Mouse (Mus musculus): Measurements from ENCODE around the gene Olfr1412. TPM values are rescaled to one million over a fixed set of nuclear protein-coding genes. Genes with fewer than 3 reads are reported as not detected.

The Olfr1412 gene
- polyA plus RNA-seq, 1 experiment from 2014 or later = not detected

DNA sequence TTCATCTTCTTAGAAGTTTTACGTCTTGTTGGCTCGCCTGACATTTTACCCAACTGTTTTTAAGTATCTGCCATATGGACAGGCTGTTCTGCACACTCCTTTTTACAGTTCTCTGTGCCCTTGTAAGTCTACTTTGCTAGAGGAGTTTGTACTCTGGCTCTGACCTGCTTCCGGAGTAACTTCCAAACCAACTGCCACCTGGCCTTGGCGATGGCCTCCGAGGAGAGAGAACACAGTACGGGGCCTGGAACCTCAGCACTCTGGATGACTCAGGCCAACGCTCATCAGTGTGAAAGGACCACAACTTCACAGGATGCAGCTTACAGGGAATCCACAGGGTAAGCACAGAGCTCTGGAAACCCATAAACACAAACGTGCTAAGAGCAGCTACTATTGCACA lies 48.1 kb downstream of the Olfr1412 start:
- H3K4me3 ChIP-seq (ENCODE audit: low read depth, low read length) = no peak overlapping the region
- no peaks in the 10 kb centered on the region for H3K9me3 ChIP-seq (replicated peaks; ENCODE audit: control insufficient read depth, low read length)
- H3K9ac ChIP-seq (ENCODE audit: low read depth, low read length) = no peak overlapping the region
- no peaks in the 10 kb centered on the region for H3K27me3 ChIP-seq (ENCODE audit: control insufficient read depth, insufficient read depth, low read depth, low read length)
- no peaks in the 10 kb centered on the region; the same call in 1 of the 2 replicates for H3K36me3 ChIP-seq (ENCODE audit: control insufficient read depth, insufficient read depth)
- ATAC-seq (ENCODE audit: low read depth) = no peak
- no peak overlapping the region for H3K27ac ChIP-seq (ENCODE audit: low read length)
- no peaks in the 10 kb centered on the region for H3K4me1 ChIP-seq (ENCODE audit: control insufficient read depth, low read depth, low read length)
- H3K4me2 ChIP-seq (ENCODE audit: low read depth, low read length) = no peak overlapping the region
- WGBS (ENCODE audit: insufficient replicate concordance) = 61% methylated on average over 8 of the region's 8 CpGs

- Histone ChIP-seq H3K9me3 (replicated peaks; ENCODE audit: control insufficient read depth, low read length) (no peaks in the 10 kb centered on the region), H3K4me1 (ENCODE audit: control insufficient read depth, low read depth, low read length) (no peaks in the 10 kb centered on the region), H3K9ac (ENCODE audit: low read depth, low read length) (no peak overlapping the region), H3K36me3 (ENCODE audit: control insufficient read depth, insufficient read depth) (no peaks in the 10 kb centered on the region; the same call in 1 of the 2 replicates), H3K4me2 (ENCODE audit: low read depth, low read length) (no peak overlapping the region), H3K4me3 (ENCODE audit: low read depth, low read length) (no peak overlapping the region), H3K27me3 (ENCODE audit: control insufficient read depth, insufficient read depth, low read depth, low read length) (no peaks in the 10 kb centered on the region), H3K27ac (ENCODE audit: low read length) (no peak overlapping the region)
- ATAC-seq (ENCODE audit: low read depth) = no peak
- 59% methylated on average over 1 of the region's 1 CpGs for WGBS (ENCODE audit: insufficient replicate concordance)
These were observed 49.0 kb downstream of the Olfr1412 start for GRCm38 (mm10) chr1:92634569-92634968.

GRCm38 (mm10) chr1:92634976-92635599 lies 49.5 kb downstream of the Olfr1412 start:
- no peaks in the 10 kb centered on the region for H3K9me3 ChIP-seq (replicated peaks; ENCODE audit: control insufficient read depth, low read length)
- ATAC-seq (ENCODE audit: low read depth) = no peak
- H3K27ac ChIP-seq (ENCODE audit: low read length) = no peak overlapping the region
- H3K27me3 ChIP-seq (ENCODE audit: control insufficient read depth, insufficient read depth, low read depth, low read length) = no peaks in the 10 kb centered on the region
- H3K9ac ChIP-seq (ENCODE audit: low read depth, low read length) = no peak overlapping the region
- H3K4me3 ChIP-seq (ENCODE audit: low read depth, low read length) = no peak overlapping the region
- H3K4me1 ChIP-seq (ENCODE audit: control insufficient read depth, low read depth, low read length) = no peaks in the 10 kb centered on the region
- WGBS (ENCODE audit: insufficient replicate concordance) = 73% methylated on average over 4 of the region's 4 CpGs
- H3K4me2 ChIP-seq (ENCODE audit: low read depth, low read length) = no peak overlapping the region
- H3K36me3 ChIP-seq (ENCODE audit: control insufficient read depth, insufficient read depth) = no peaks in the 10 kb centered on the region; the same call in 1 of the 2 replicates

DNA sequence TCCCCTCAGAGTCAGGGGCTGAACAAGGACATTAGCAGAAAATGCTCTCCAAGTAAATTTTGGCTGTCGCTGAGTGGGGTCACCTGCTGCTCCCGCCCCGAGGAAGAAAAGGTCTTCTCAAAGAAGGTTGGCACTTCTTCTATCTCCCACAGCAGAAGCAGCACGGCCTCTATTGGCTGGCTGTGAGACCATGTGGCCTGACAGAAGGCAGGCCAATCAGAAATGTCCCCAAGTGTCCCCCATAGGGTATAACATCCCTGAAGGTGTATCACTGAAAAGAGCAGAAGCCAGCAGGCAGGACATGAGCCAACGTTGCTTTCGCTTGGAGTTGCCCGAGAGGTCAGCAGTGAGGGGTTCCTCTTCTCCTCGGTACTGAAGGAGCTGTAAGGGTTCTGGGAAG lies 50.4 kb downstream of the Olfr1412 start:
- WGBS (ENCODE audit: insufficient replicate concordance) = 75% methylated on average over 8 of the region's 8 CpGs
- Histone ChIP-seq H3K36me3 (ENCODE audit: control insufficient read depth, insufficient read depth) (no peaks in the 10 kb centered on the region; the same call in 1 of the 2 replicates), H3K9me3 (replicated peaks; ENCODE audit: control insufficient read depth, low read length) (no peaks in the 10 kb centered on the region), H3K4me3 (ENCODE audit: low read depth, low read length) (no peak overlapping the region), H3K27me3 (ENCODE audit: control insufficient read depth, insufficient read depth, low read depth, low read length) (no peaks in the 10 kb centered on the region), H3K9ac (ENCODE audit: low read depth, low read length) (no peak overlapping the region), H3K4me2 (ENCODE audit: low read depth, low read length) (no peak overlapping the region), H3K27ac (ENCODE audit: low read length) (no peak overlapping the region), H3K4me1 (ENCODE audit: control insufficient read depth, low read depth, low read length) (peaks cover 7% of the 10 kb centered on the region)
- no peak for ATAC-seq (ENCODE audit: low read depth)

DNA sequence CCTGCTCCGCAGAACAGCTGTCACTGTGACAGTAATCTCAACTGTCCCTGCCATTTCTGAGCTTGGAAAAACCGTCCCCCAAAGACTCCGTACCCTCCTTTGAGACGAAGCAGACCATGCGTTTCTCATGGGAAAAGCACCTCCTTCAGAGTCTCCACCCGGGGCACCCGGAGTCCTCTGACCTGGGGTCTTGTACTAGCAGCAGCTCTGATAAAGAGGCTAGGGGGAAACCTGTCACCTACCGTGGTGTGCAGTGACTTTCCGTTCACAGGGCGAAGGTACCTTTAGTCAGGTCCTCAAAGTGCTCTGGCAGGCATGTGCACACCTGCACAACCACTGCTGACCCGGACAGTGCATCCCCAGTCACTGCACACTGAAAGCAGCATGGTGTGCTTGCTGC lies 51.1 kb downstream of the Olfr1412 start:
- no peak overlapping the region for H3K9ac ChIP-seq (ENCODE audit: low read depth, low read length)
- H3K9me3 ChIP-seq (replicated peaks; ENCODE audit: control insufficient read depth, low read length) = no peaks in the 10 kb centered on the region
- 81% methylated on average over 11 of the region's 11 CpGs for WGBS (ENCODE audit: insufficient replicate concordance)
- H3K4me2 ChIP-seq (ENCODE audit: low read depth, low read length) = no peak overlapping the region
- ATAC-seq (ENCODE audit: low read depth) = no peak
- no peak overlapping the region for H3K4me3 ChIP-seq (ENCODE audit: low read depth, low read length)
- no peaks in the 10 kb centered on the region for H3K27me3 ChIP-seq (ENCODE audit: control insufficient read depth, insufficient read depth, low read depth, low read length)
- H3K27ac ChIP-seq (ENCODE audit: low read length) = no peak overlapping the region
- peaks cover 7% of the 10 kb centered on the region for H3K4me1 ChIP-seq (ENCODE audit: control insufficient read depth, low read depth, low read length)
- no peaks in the 10 kb centered on the region; the same call in 1 of the 2 replicates for H3K36me3 ChIP-seq (ENCODE audit: control insufficient read depth, insufficient read depth)

DNA sequence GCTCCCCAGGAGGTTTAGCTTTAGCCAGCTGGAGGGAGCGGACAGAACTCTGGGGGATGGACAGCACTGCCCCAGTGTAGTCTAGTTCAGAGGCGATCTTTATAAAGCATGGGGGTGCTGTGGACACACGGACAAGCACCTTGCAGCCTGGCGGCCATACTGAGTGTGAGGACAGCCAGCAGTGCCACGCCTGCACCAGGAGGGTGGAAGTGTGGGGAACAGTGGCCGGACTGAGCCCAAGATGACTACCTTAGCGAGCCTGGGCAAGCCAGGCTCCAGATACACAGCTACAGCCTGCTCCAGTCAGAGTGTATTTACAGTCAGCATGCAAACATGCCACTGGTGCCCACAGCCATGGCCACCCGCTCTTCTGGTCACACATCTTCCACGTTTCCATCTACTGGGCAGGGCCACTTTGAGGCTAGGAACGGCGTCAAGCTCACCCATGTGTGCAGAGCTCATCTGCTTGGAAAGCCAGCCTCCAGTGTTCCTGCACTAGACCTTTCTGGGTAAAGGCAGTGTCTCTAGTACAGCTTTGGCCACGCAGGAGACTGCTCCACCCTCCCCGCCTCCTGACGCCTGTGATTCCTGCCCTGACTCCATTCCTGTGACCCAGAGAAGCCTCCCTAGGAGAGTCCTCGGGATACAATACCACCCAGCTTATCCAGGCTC lies 52.1 kb downstream of the Olfr1412 start:
- Histone ChIP-seq H3K4me1 (ENCODE audit: control insufficient read depth, low read depth, low read length) (peaks cover 13% of the 10 kb centered on the region), H3K9ac (ENCODE audit: low read depth, low read length) (no peak overlapping the region), H3K9me3 (replicated peaks; ENCODE audit: control insufficient read depth, low read length) (no peaks in the 10 kb centered on the region), H3K4me2 (ENCODE audit: low read depth, low read length) (no peak overlapping the region), H3K36me3 (ENCODE audit: control insufficient read depth, insufficient read depth) (no peaks in the 10 kb centered on the region; the same call in 1 of the 2 replicates), H3K4me3 (ENCODE audit: low read depth, low read length) (no peak overlapping the region), H3K27me3 (ENCODE audit: control insufficient read depth, insufficient read depth, low read depth, low read length) (no peaks in the 10 kb centered on the region), H3K27ac (ENCODE audit: low read length) (no peak overlapping the region)
- no peak for ATAC-seq (ENCODE audit: low read depth)
- 75% methylated on average over 15 of the region's 15 CpGs for WGBS (ENCODE audit: insufficient replicate concordance)

GRCm38 (mm10) chr1:92638181-92638580 lies 52.6 kb downstream of the Olfr1412 start:
- no peaks in the 10 kb centered on the region for H3K9me3 ChIP-seq (replicated peaks; ENCODE audit: control insufficient read depth, low read length)

GRCm38 (mm10) chr1:92638736-92639135 lies 53.2 kb downstream of the Olfr1412 start:
- no peak overlapping the region for H3K27ac ChIP-seq (ENCODE audit: low read length)
- H3K9ac ChIP-seq (ENCODE audit: low read depth, low read length) = no peak overlapping the region
- H3K27me3 ChIP-seq (ENCODE audit: control insufficient read depth, insufficient read depth, low read depth, low read length) = no peaks in the 10 kb centered on the region
- H3K9me3 ChIP-seq (replicated peaks; ENCODE audit: control insufficient read depth, low read length) = no peaks in the 10 kb centered on the region
- H3K4me1 ChIP-seq (ENCODE audit: control insufficient read depth, low read depth, low read length) = peaks cover 13% of the 10 kb centered on the region
- 79% methylated on average over 4 of the region's 4 CpGs for WGBS (ENCODE audit: insufficient replicate concordance)
- H3K36me3 ChIP-seq (ENCODE audit: control insufficient read depth, insufficient read depth) = no peaks in the 10 kb centered on the region; the same call in 1 of the 2 replicates
- no peak overlapping the region for H3K4me3 ChIP-seq (ENCODE audit: low read depth, low read length)
- ATAC-seq (ENCODE audit: low read depth) = no peak
- H3K4me2 ChIP-seq (ENCODE audit: low read depth, low read length) = no peak overlapping the region

More at GRCm38 (mm10) chr1:92638181-92638580, 52.6 kb downstream of the Olfr1412 start:
- 82% methylated on average over 3 of the region's 3 CpGs for WGBS (ENCODE audit: insufficient replicate concordance)
- Histone ChIP-seq H3K4me1 (ENCODE audit: control insufficient read depth, low read depth, low read length) (peaks cover 13% of the 10 kb centered on the region), H3K9ac (ENCODE audit: low read depth, low read length) (no peak overlapping the region), H3K4me3 (ENCODE audit: low read depth, low read length) (no peak overlapping the region), H3K27me3 (ENCODE audit: control insufficient read depth, insufficient read depth, low read depth, low read length) (no peaks in the 10 kb centered on the region), H3K27ac (ENCODE audit: low read length) (no peak overlapping the region), H3K4me2 (ENCODE audit: low read depth, low read length) (no peak overlapping the region), H3K36me3 (ENCODE audit: control insufficient read depth, insufficient read depth) (no peaks in the 10 kb centered on the region; the same call in 1 of the 2 replicates)
- no peak for ATAC-seq (ENCODE audit: low read depth)

GRCm38 (mm10) chr1:92640393-92640792 lies 54.8 kb downstream of the Olfr1412 start:
- WGBS (ENCODE audit: insufficient replicate concordance) = 34% methylated on average over 6 of the region's 6 CpGs
- no peaks in the 10 kb centered on the region; the same call in 1 of the 2 replicates for H3K36me3 ChIP-seq (ENCODE audit: control insufficient read depth, insufficient read depth)
- peaks cover 13% of the 10 kb centered on the region for H3K4me1 ChIP-seq (ENCODE audit: control insufficient read depth, low read depth, low read length)
- no peaks in the 10 kb centered on the region for H3K27me3 ChIP-seq (ENCODE audit: control insufficient read depth, insufficient read depth, low read depth, low read length)
- peak overlapping the region; percentile 88; the same call in 1 of the 2 replicates for H3K4me3 ChIP-seq (ENCODE audit: low read depth, low read length)
- H3K4me2 ChIP-seq (ENCODE audit: low read depth, low read length) = peak overlapping the region; percentile 63
- ATAC-seq (ENCODE audit: low read depth) = no peak
- no peaks in the 10 kb centered on the region for H3K9me3 ChIP-seq (replicated peaks; ENCODE audit: control insufficient read depth, low read length)
- no peak overlapping the region for H3K9ac ChIP-seq (ENCODE audit: low read depth, low read length)
- H3K27ac ChIP-seq (ENCODE audit: low read length) = 0 out of 2 replicates have a peak overlapping the region, but pooled peaks have one; percentile 33

Data from liver, embryonic 16.5 days (tissue).